Mouse (Mus musculus) intestine, embryonic 14.5 days (tissue): ENCODE results near the gene Atg10. TPM values are rescaled to one million over a fixed set of nuclear protein-coding genes. Genes with fewer than 3 reads are reported as not detected.

Experiments
- ATAC-seq: fragments of 200-750 bp; cut with Nextera tagmentation; replicated peaks from 2 replicates; pipeline ENCODE4 v1.8.0; 2017; ENCODE audit warnings: low read depth, moderate number of reproducible peaks, moderate TSS enrichment, moderate library complexity; ENCODE audit not compliant: low FRiP score, low TSS enrichment
- DNase-seq: peaks from one replicate; pipeline ENCODE4 v3.0.0-alpha.2; 2018; ENCODE audit warnings: low spot score
- H3K27ac ChIP-seq: fragments of 300-500 bp; sonication (generic); 2 replicates; pipeline ENCODE4 v1.5.1; 2014; ENCODE audit warnings: low read depth, mild to moderate bottlenecking, control low read depth
- H3K27me3 ChIP-seq: fragments of 300-500 bp; sonication (generic); replicated peaks from 2 replicates; pipeline ENCODE4 v1.6.1; 2014; ENCODE audit warnings: low read length, control low read depth; ENCODE audit not compliant: control insufficient read depth, insufficient read depth
- H3K36me3 ChIP-seq: fragments of 300-500 bp; sonication (generic); 2 replicates; pipeline ENCODE4 v1.6.1; 2014; ENCODE audit warnings: low read length, control low read depth; ENCODE audit not compliant: control insufficient read depth, insufficient read depth
- H3K4me1 ChIP-seq: fragments of 300-500 bp; sonication (generic); replicated peaks from 2 replicates; pipeline ENCODE4 v1.6.1; 2014; ENCODE audit warnings: low read length, control low read depth, mixed read lengths; ENCODE audit not compliant: control insufficient read depth, insufficient read depth
- H3K4me2 ChIP-seq: fragments of 300-500 bp; sonication (generic); 2 replicates; pipeline ENCODE4 v1.6.1; 2014; ENCODE audit warnings: low read length
- H3K4me3 ChIP-seq: fragments of 300-500 bp; sonication (generic); 2 replicates; pipeline ENCODE4 v1.5.1; 2014; ENCODE audit warnings: low read depth, low read length, control low read depth, mixed read lengths
- H3K9ac ChIP-seq: fragments of 300-500 bp; sonication (generic); 2 replicates; pipeline ENCODE4 v1.6.1; 2014; ENCODE audit warnings: mild to moderate bottlenecking, low read length
- H3K9me3 ChIP-seq: fragments of 300-500 bp; sonication (generic); 2 replicates; pipeline ENCODE4 v1.6.1; 2016; ENCODE audit warnings: low read length, control low read depth; ENCODE audit not compliant: control insufficient read depth
- WGBS: fragments of 180-500 bp; shearing (Covaris S2); extraction: QIAGEN DNeasy Blood & Tissue Kit; methylation state at CpG from one replicate; pipeline ENCODE4 v1.1.7; 2014; 5-methylcytosine and 5-hydroxymethylcytosine counted together
- polyA plus RNA-seq: library from polyadenylated mRNA; unstranded; fragments of >200 nt; fragmentation: Nextera tagmentation; extraction: Ambion mirVana; gene quantifications from 2 replicates; pipeline ENCODE4 v1.2.1, GENCODE M21; 2014

Atg10 gene
- polyA plus RNA-seq, 1 experiment from 2014 or later = 14.5 TPM

DNA sequence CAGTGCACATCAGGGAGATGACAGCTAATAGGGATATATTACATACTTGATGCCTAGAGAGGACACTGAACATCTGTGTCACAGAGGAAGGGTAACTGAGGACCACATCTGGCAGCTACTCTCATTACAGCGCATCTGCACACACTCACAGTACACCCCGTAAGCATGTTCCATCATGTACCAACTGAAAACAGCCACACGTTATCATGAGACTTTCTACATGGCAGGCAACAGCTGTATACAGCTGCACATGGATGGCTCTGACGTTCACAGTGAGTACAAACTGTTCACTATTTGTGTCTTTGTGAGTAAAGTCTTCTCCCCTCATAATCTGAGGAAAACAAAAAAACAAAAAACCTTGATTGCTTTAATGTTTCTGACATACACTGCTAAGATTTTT lies 55.3 kb downstream of the Atg10 start:
- ATAC-seq = no peak
- H3K9me3 ChIP-seq = no peaks in the 10 kb centered on the region
- H3K27ac ChIP-seq = no peak overlapping the region
- H3K27me3 ChIP-seq = no peaks in the 10 kb centered on the region
- no peaks in the 10 kb centered on the region; the same call in 1 of the 2 replicates for H3K4me1 ChIP-seq
- no peak for DNase-seq
- H3K4me3 ChIP-seq = no peak overlapping the region
- no peaks in the 10 kb centered on the region for H3K36me3 ChIP-seq
- H3K9ac ChIP-seq = no peak overlapping the region
- H3K4me2 ChIP-seq = no peak overlapping the region
- 59% methylated on average over 4 of the region's 4 CpGs for WGBS

DNA sequence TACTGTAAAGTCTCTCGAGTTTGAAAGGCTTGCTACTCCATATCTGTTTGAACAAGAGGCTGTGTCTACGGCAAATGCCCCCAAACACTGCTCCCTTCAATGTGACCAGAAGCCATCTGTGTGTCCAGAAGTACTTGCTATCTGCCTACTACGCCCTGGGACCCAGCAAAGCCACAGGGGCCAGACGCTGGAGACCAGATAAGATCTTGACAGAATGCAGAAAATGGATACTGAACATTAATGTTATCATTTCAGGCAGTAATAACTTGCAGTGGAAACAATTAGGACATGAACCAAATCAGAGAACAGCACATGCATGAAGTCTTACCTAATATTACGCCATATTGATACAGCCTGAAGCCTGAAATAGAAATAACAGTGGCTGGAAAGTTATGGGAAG lies 56.2 kb downstream of the Atg10 start:
- 81% methylated on average over 5 of the region's 5 CpGs for WGBS
- H3K4me3 ChIP-seq = no peak overlapping the region
- H3K9me3 ChIP-seq = no peaks in the 10 kb centered on the region
- H3K27ac ChIP-seq = no peak overlapping the region
- no peak overlapping the region for H3K9ac ChIP-seq
- H3K36me3 ChIP-seq = no peaks in the 10 kb centered on the region
- H3K4me2 ChIP-seq = no peak overlapping the region
- H3K4me1 ChIP-seq = no peaks in the 10 kb centered on the region; the same call in 1 of the 2 replicates
- H3K27me3 ChIP-seq = no peaks in the 10 kb centered on the region
- DNase-seq (no peak), ATAC-seq (no peak)

DNA sequence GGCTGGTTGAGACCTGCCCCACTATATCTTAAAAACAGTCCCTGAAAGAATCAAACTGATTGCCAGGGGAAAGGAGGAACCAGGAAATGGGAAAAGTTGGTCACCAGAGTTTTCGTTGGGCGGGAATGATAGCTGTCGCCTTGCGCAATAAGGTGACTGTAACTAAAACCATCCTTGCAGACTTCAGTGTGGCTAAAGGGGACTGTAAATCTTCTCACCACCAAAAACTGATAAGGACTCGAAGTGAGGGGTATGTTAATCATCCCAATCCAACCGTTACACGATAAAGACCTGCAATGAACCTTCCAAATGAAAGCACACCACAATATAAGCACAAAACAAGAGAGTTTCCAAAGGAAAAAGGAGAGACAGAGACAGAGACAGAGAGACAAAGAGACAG lies 57.5 kb downstream of the Atg10 start:
- 83% methylated on average over 7 of the region's 7 CpGs for WGBS
- ATAC-seq = no peak
- H3K4me3 ChIP-seq = no peak overlapping the region
- H3K27me3 ChIP-seq = no peaks in the 10 kb centered on the region
- no peak overlapping the region for H3K27ac ChIP-seq
- no peak overlapping the region for H3K9ac ChIP-seq
- no peak overlapping the region for H3K4me2 ChIP-seq
- no peaks in the 10 kb centered on the region for H3K9me3 ChIP-seq
- H3K4me1 ChIP-seq = no peaks in the 10 kb centered on the region; the same call in 1 of the 2 replicates
- no peak for DNase-seq
- no peaks in the 10 kb centered on the region for H3K36me3 ChIP-seq

DNA sequence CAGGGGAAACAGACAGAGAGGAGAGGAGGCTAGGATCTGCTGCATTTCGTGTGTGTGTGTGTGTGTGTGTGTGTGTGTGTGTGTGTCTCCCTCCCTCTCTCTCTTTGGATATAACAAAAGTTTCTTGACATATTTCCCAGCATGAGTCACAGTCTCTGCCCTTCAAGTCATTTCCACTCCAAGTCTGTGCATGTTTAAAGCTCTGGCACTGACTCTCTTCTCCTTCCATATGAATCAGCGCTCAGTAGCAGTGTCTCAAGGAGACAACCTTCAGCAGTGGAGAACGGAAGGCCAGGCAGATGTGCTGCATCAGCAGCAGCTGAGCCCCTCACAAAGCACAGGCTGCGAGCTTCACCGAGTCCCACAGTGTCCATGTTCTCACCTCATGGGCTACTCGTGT lies 58.6 kb downstream of the Atg10 start:
- Histone ChIP-seq H3K9ac (no peak overlapping the region), H3K27ac (no peak overlapping the region), H3K4me3 (no peak overlapping the region), H3K27me3 (no peaks in the 10 kb centered on the region), H3K36me3 (no peaks in the 10 kb centered on the region), H3K4me2 (no peak overlapping the region), H3K9me3 (no peaks in the 10 kb centered on the region), H3K4me1 (no peaks in the 10 kb centered on the region; the same call in 1 of the 2 replicates)
- DNase-seq (no peak), ATAC-seq (no peak; the same call in 1 of the 2 replicates)
- WGBS = 58% methylated on average over 6 of the region's 6 CpGs

DNA sequence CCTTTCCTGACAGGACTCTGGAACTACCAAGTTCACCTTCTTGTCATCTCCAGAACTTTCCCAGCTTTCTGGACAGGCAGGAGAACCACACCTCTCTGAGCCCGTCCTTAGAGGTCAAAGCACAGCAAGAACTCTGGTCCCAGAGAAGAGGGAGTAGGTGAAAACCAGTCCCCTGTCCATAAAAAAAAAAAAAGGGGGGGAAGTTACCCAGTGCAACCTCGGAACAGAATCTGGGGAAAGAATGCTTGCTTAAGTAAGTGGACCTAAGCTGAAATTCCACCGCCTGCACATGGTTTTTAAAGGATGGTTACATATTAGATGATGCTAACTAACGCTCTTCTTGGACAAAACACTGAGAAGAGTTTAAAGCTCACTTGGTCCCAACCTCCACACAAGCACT lies 60.5 kb downstream of the Atg10 start:
- Histone ChIP-seq H3K4me2 (no peak overlapping the region), H3K27ac (no peak overlapping the region)
- 65% methylated on average over 4 of the region's 4 CpGs for WGBS

DNA sequence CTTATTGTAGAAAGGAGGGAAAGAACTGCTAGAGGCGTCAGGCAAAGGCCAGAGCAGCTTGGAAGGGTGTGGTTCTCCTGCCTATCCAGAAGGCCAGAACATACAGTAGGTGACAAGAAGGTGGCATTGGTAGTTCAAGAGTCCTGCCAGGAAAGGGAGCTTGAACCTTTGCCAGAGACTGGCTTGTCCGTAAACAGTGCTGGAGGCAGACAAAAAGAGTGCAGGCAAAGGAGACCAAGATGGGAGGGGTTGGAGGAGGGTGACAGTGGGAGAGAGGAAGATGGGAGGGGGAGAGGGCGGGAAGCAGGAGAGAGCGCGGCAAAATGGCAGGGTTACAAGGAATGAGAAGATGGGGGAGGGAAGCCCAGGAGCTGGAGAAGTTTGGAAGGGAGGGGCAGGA lies 61.3 kb downstream of the Atg10 start:
- 46% methylated on average over 5 of the region's 5 CpGs for WGBS
- Histone ChIP-seq H3K4me1 (no peaks in the 10 kb centered on the region; the same call in 1 of the 2 replicates), H3K4me3 (no peak overlapping the region), H3K9me3 (no peaks in the 10 kb centered on the region), H3K4me2 (no peak overlapping the region), H3K27ac (no peak overlapping the region), H3K27me3 (no peaks in the 10 kb centered on the region), H3K36me3 (no peaks in the 10 kb centered on the region), H3K9ac (no peak overlapping the region)
- no peak for DNase-seq
- no peak for ATAC-seq

More for the DNA sequence above, 60.5 kb downstream of the Atg10 start:
- no peaks in the 10 kb centered on the region for H3K27me3 ChIP-seq
- no peak for ATAC-seq
- H3K9ac ChIP-seq = no peak overlapping the region
- no peaks in the 10 kb centered on the region for H3K9me3 ChIP-seq
- H3K4me1 ChIP-seq = no peaks in the 10 kb centered on the region; the same call in 1 of the 2 replicates
- no peak for DNase-seq
- no peak overlapping the region for H3K4me3 ChIP-seq
- no peaks in the 10 kb centered on the region for H3K36me3 ChIP-seq

DNA sequence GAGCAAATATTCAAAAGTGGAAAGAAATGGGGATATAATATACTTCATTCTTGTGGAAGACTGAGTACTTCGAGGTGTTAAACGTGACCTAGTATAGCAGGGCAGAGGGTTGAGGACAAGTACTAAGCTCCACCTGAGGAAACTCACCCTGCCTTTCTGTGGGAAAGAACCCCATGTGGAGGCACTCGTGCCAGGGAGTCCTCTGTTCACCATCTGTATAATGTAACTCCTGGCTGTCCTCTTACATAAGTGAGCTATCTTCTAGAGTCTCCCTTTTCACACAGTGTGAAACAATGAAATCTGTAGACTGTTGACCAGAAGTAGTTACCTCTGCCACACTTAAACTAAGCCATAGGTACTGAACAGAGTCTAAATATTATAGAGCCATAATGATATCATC lies 63.2 kb downstream of the Atg10 start:
- H3K9me3 ChIP-seq = no peaks in the 10 kb centered on the region
- ATAC-seq = no peak

DNA sequence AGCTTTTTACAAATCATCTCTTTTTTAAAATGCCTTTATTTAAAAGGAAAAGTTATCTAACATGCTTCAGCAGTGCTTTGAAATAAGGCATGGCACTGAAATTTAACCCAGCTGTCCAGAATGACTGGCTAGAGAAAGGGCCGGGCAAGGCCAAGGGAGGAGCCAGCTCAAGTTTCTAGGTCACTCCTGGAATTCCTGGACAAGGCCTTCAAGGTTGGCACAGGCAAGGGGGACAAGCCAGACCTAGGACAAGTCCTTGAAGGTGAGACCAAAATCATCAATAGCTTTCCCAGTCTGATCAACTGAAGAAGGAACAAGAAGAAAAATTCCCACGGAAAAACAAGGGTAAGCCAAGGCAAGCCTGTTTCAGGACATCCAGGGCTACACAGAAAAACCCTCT lies 63.9 kb downstream of the Atg10 start:
- Histone ChIP-seq H3K4me1 (no peaks in the 10 kb centered on the region; the same call in 1 of the 2 replicates), H3K9ac (no peak overlapping the region), H3K27ac (no peak overlapping the region), H3K9me3 (no peaks in the 10 kb centered on the region), H3K4me3 (no peak overlapping the region), H3K36me3 (no peaks in the 10 kb centered on the region), H3K4me2 (no peak overlapping the region), H3K27me3 (no peaks in the 10 kb centered on the region)
- DNase-seq (no peak), ATAC-seq (no peak)
- WGBS = 65% methylated on average over 2 of the region's 2 CpGs

More for the DNA sequence above, 63.2 kb downstream of the Atg10 start:
- DNase-seq = no peak
- Histone ChIP-seq H3K27ac (no peak overlapping the region), H3K36me3 (no peaks in the 10 kb centered on the region), H3K27me3 (no peaks in the 10 kb centered on the region), H3K9ac (no peak overlapping the region), H3K4me2 (no peak overlapping the region), H3K4me3 (no peak overlapping the region), H3K4me1 (no peaks in the 10 kb centered on the region; the same call in 1 of the 2 replicates)
- 90% methylated on average over 3 of the region's 3 CpGs for WGBS

DNA sequence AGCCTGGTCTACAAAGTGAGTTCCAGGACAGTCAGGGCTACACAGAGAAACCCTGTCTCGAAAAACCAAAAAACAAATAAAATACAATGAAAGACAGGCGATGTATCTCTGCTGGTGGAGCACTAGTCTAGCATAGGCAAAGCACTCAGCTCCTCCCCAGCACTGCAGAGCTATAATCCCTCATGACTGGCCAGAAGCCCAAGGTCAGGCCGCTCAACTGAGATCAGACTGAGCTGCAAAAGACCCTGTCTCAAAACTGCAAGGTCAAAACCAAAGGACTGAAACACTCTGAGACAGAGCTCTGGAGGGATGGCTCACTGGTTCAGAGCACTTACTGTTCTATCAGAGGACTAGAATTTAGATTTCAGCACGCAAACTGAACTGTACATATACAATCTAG lies 65.8 kb downstream of the Atg10 start:
- no peak overlapping the region for H3K4me2 ChIP-seq

More for the DNA sequence above, 65.8 kb downstream of the Atg10 start:
- Histone ChIP-seq H3K36me3 (no peaks in the 10 kb centered on the region), H3K4me3 (no peak overlapping the region), H3K4me1 (no peaks in the 10 kb centered on the region; the same call in 1 of the 2 replicates), H3K27me3 (no peaks in the 10 kb centered on the region), H3K27ac (no peak overlapping the region), H3K9me3 (no peaks in the 10 kb centered on the region), H3K9ac (no peak overlapping the region)
- no peak for DNase-seq
- WGBS = 91% methylated on average over 4 of the region's 4 CpGs
- no peak for ATAC-seq
